8 mouse cellular contexts compared by ENCODE assay signal in genomic region chr11:97404761-97405190, GRCm38 (mm10). TPM values are rescaled to one million over a fixed set of nuclear protein-coding genes. Genes with fewer than 3 reads are reported as not detected.
DNase-seq lines count a peak whose midpoint lies in the region; ATAC-seq lines count a peak whose summit lies in the region.

No protein-coding gene starts in this region.

- no peaks in the 10 kb centered on the region for H3K27me3 ChIP-seq in intestine, embryonic 14.5 days (replicated peaks; ENCODE audit: control insufficient read depth, insufficient read depth, low read length)

- DNase-seq in cerebellum, adult 9-11 months = peak; percentile 65
- no peak for DNase-seq in cerebellum, postnatal 36 days
- DNase-seq in thymus, postnatal 14 days = peak; percentile 20
- no peak for DNase-seq in thymus, postnatal 36 days
- no peak for DNase-seq in intestine, embryonic 14.5 days (ENCODE audit: low spot score)
- peak; percentile 49 for DNase-seq in naive thymus-derived CD4-positive, alpha-beta T cell, adult 2 months (ENCODE audit: low read depth)
- no peak for DNase-seq in adrenal gland, adult (ENCODE audit: inconsistent age in 2 of 2, low spot score in 1 of 2)
- DNase-seq in right cerebral cortex, postnatal 4 days = no peak

- H3K27ac ChIP-seq in intestine, embryonic 14.5 days (ENCODE audit: low read depth) = no peak overlapping the region

- H3K4me1 ChIP-seq in intestine, embryonic 14.5 days (replicated peaks; ENCODE audit: control insufficient read depth, insufficient read depth, low read length) = peaks cover 29% of the 10 kb centered on the region

- H3K9ac ChIP-seq in intestine, embryonic 14.5 days (ENCODE audit: low read length) = peak overlapping the region; percentile 34

- H3K4me2 ChIP-seq in intestine, embryonic 14.5 days (ENCODE audit: low read length) = peak overlapping the region; percentile 98

- WGBS in intestine, embryonic 14.5 days = 1% methylated on average over 11 of the region's 11 CpGs

- no peaks in the 10 kb centered on the region for H3K36me3 ChIP-seq in intestine, embryonic 14.5 days (ENCODE audit: control insufficient read depth, insufficient read depth, low read length)

- H3K4me3 ChIP-seq in intestine, embryonic 14.5 days (ENCODE audit: low read depth, low read length) = peak overlapping the region; percentile 52

- H3K9me3 ChIP-seq in intestine, embryonic 14.5 days (ENCODE audit: control insufficient read depth, low read length) = no peaks in the 10 kb centered on the region

- ATAC-seq in intestine, embryonic 14.5 days (replicated peaks; ENCODE audit: low FRiP score, low TSS enrichment, low read depth) = peak; percentile 9; the same call in 1 of the 2 replicates

RNA-seq across cellular contexts. Expression of gene Arhgap23, which starts 10.6 kb away (rescaled TPM):
- polyA plus RNA-seq in intestine, embryonic 14.5 days (2014; fragmentation: Nextera tagmentation; extraction: Ambion mirVana) = 5.0 and 5.1 TPM in 2 replicates

RNA-seq across cellular contexts. Expression of gene Socs7, which starts 42.4 kb away (rescaled TPM):
- 2.1 and 2.5 TPM in 2 replicates for polyA plus RNA-seq in intestine, embryonic 14.5 days (2014; fragmentation: Nextera tagmentation; extraction: Ambion mirVana)

RNA-seq across cellular contexts. Expression of gene Gpr179, which starts 52.9 kb away (rescaled TPM):
- 0.11 and 0.15 TPM in 2 replicates for polyA plus RNA-seq in intestine, embryonic 14.5 days (2014; fragmentation: Nextera tagmentation; extraction: Ambion mirVana)

Comparison
In these comparisons a context has a peak if more than half of its experiments do, and no peak if none do; other contexts are left out.
1. DNase-seq: peak in cerebellum, adult 9-11 months (single experiment), thymus, postnatal 14 days (single experiment) and naive thymus-derived CD4-positive, alpha-beta T cell, adult 2 months (single experiment); none in cerebellum, postnatal 36 days (0 of 2), thymus, postnatal 36 days (0 of 2), intestine, embryonic 14.5 days (single experiment), adrenal gland, adult (0 of 2) and right cerebral cortex, postnatal 4 days (single experiment).